Mouse (Mus musculus): ENCODE data around the gene Gstp1. TPM values are rescaled to one million over a fixed set of nuclear protein-coding genes. Genes with fewer than 3 reads are reported as not detected.

Gene Gstp1
- polyA plus RNA-seq, 1 experiment from 2014 or later, result 387 TPM

- peaks cover 2% of the 10 kb centered on the region; the same call in 1 of the 2 replicates for H3K27me3 ChIP-seq
- H3K4me3 ChIP-seq, result no peak overlapping the region
- no peak overlapping the region for H3K27ac ChIP-seq
- no peaks in the 10 kb centered on the region for H3K9me3 ChIP-seq (replicated peaks)
- peaks cover 28% of the 10 kb centered on the region for H3K4me1 ChIP-seq (replicated peaks)
- H3K9ac ChIP-seq, result no peak overlapping the region
- WGBS, result 73% methylated on average over 8 of the region's 8 CpGs
- H3K4me2 ChIP-seq, result no peak overlapping the region
- no peaks in the 10 kb centered on the region for H3K36me3 ChIP-seq
- ATAC-seq (replicated peaks; ENCODE audit: insufficient number of reproducible peaks, insufficient read depth, low FRiP score, low read depth), result no peak
Measured at GRCm38 (mm10) chr19:3998335-3998734, 39.5 kb downstream of the Gstp1 start.

GRCm38 (mm10) chr19:3997231-3997630 is 40.6 kb downstream of the Gstp1 start:
- H3K36me3 ChIP-seq, result no peaks in the 10 kb centered on the region
- no peak overlapping the region for H3K4me3 ChIP-seq
- H3K4me1 ChIP-seq (replicated peaks), result peaks cover 21% of the 10 kb centered on the region
- no peak for ATAC-seq (replicated peaks; ENCODE audit: insufficient number of reproducible peaks, insufficient read depth, low FRiP score, low read depth)
- no peak overlapping the region for H3K9ac ChIP-seq
- peaks cover 8% of the 10 kb centered on the region; the same call in 1 of the 2 replicates for H3K27me3 ChIP-seq
- no peaks in the 10 kb centered on the region for H3K9me3 ChIP-seq (replicated peaks)
- 52% methylated on average over 8 of the region's 8 CpGs for WGBS
- no peak overlapping the region for H3K27ac ChIP-seq
- no peak overlapping the region for H3K4me2 ChIP-seq

- Histone ChIP-seq H3K4me1 (replicated peaks) (peaks cover 16% of the 10 kb centered on the region), H3K36me3 (no peaks in the 10 kb centered on the region), H3K4me2 (no peak overlapping the region), H3K4me3 (no peak overlapping the region), H3K27me3 (peaks cover 10% of the 10 kb centered on the region; the same call in 1 of the 2 replicates), H3K9ac (no peak overlapping the region), H3K9me3 (replicated peaks) (no peaks in the 10 kb centered on the region), H3K27ac (no peak overlapping the region)
- 75% methylated on average over 8 of the region's 8 CpGs for WGBS
- ATAC-seq (replicated peaks; ENCODE audit: insufficient number of reproducible peaks, insufficient read depth, low FRiP score, low read depth), result no peak
Measured at GRCm38 (mm10) chr19:3996747-3997146, 41.0 kb downstream of the Gstp1 start.

DNA sequence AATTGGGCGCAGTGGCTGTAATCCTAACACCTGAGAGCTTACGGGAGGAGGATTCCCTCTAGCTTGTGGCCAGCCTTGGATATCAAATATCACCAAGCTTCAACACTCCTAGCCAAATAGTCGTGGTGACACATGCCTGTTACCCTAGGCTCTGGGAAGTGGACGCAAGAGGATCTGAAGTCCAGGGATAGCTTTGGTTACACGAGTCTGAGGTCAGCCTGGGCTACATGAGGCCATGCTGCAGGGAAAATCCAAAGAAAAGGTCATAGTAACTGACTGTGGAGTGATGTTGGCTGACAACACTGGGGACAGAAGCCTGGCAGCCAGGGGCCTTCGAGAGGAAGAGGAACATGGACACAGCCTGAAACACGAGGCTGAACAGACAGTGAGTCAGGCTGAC is 41.7 kb downstream of the Gstp1 start:
- Histone ChIP-seq H3K36me3 (no peaks in the 10 kb centered on the region), H3K9ac (no peak overlapping the region), H3K4me2 (no peak overlapping the region), H3K27ac (no peak overlapping the region), H3K9me3 (replicated peaks) (no peaks in the 10 kb centered on the region), H3K4me1 (replicated peaks) (peaks cover 10% of the 10 kb centered on the region), H3K4me3 (no peak overlapping the region), H3K27me3 (peaks cover 10% of the 10 kb centered on the region; the same call in 1 of the 2 replicates)
- no peak for ATAC-seq (replicated peaks; ENCODE audit: insufficient number of reproducible peaks, insufficient read depth, low FRiP score, low read depth)
- WGBS, result 66% methylated on average over 7 of the region's 7 CpGs

GRCm38 (mm10) chr19:3995505-3995904 is 42.3 kb downstream of the Gstp1 start:
- ATAC-seq (replicated peaks; ENCODE audit: insufficient number of reproducible peaks, insufficient read depth, low FRiP score, low read depth), result no peak
- no peak overlapping the region for H3K27ac ChIP-seq
- no peaks in the 10 kb centered on the region for H3K36me3 ChIP-seq
- H3K4me1 ChIP-seq (replicated peaks), result peaks cover 7% of the 10 kb centered on the region
- peaks cover 10% of the 10 kb centered on the region; the same call in 1 of the 2 replicates for H3K27me3 ChIP-seq
- WGBS, result 88% methylated on average over 3 of the region's 3 CpGs
- H3K9ac ChIP-seq, result no peak overlapping the region
- H3K4me3 ChIP-seq, result no peak overlapping the region
- no peaks in the 10 kb centered on the region for H3K9me3 ChIP-seq (replicated peaks)
- no peak overlapping the region for H3K4me2 ChIP-seq

GRCm38 (mm10) chr19:3994932-3995331 is 42.9 kb downstream of the Gstp1 start:
- Histone ChIP-seq H3K4me1 (replicated peaks) (peaks cover 7% of the 10 kb centered on the region), H3K27ac (no peak overlapping the region), H3K9ac (no peak overlapping the region), H3K36me3 (no peaks in the 10 kb centered on the region), H3K4me2 (no peak overlapping the region), H3K4me3 (no peak overlapping the region), H3K9me3 (replicated peaks) (no peaks in the 10 kb centered on the region), H3K27me3 (peaks cover 10% of the 10 kb centered on the region; the same call in 1 of the 2 replicates)
- ATAC-seq (replicated peaks; ENCODE audit: insufficient number of reproducible peaks, insufficient read depth, low FRiP score, low read depth), result no peak
- 71% methylated on average over 6 of the region's 6 CpGs for WGBS

GRCm38 (mm10) chr19:3992416-3992815 is 45.4 kb downstream of the Gstp1 start, which contains the start of gene Tbx10:
Gene Tbx10 (plus strand): TSS chr19:3992752.
- Histone ChIP-seq H3K4me2 (no peak within 1 kb of the TSS), H3K27ac (no peak within 1 kb of the TSS), H3K9ac (no peak within 1 kb of the TSS), H3K36me3 (no peaks in the 10 kb centered on the region), H3K4me1 (replicated peaks) (no peaks in the 10 kb centered on the region), H3K27me3 (peaks cover 10% of the 10 kb centered on the region; the same call in 1 of the 2 replicates), H3K9me3 (replicated peaks) (no peaks in the 10 kb centered on the region), H3K4me3 (no peak within 1 kb of the TSS)
- no peak for ATAC-seq (replicated peaks; ENCODE audit: insufficient number of reproducible peaks, insufficient read depth, low FRiP score, low read depth)
- 62% methylated on average over 5 of the region's 5 CpGs for WGBS

DNA sequence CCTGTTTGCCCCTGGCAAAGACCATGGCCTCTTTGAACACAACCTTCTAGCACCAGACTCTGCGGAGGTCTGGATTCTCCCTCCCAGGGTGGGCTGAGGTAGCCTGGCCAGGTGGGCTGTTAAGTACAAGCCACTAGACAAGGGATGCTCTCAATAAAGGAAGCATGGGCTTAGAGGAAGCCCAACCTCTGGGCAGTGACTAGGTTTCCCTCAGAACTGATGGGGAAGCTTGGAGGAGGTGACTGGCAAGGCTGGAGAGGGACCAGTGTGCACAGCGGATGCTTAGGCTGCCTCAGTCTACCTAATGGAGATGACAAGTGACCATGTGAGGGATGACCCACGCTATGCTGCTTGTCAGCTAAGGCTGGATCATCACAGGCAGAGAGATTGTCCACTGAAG is 45.8 kb downstream of the Gstp1 start:
- no peak overlapping the region for H3K9ac ChIP-seq
- no peak overlapping the region for H3K4me3 ChIP-seq
- no peak overlapping the region for H3K27ac ChIP-seq
- H3K9me3 ChIP-seq (replicated peaks), result no peaks in the 10 kb centered on the region
- H3K27me3 ChIP-seq, result peaks cover 10% of the 10 kb centered on the region; the same call in 1 of the 2 replicates
- no peaks in the 10 kb centered on the region for H3K36me3 ChIP-seq
- peaks cover 2% of the 10 kb centered on the region for H3K4me1 ChIP-seq (replicated peaks)
- no peak for ATAC-seq (replicated peaks; ENCODE audit: insufficient number of reproducible peaks, insufficient read depth, low FRiP score, low read depth)
- H3K4me2 ChIP-seq, result no peak overlapping the region
- 80% methylated on average over 3 of the region's 3 CpGs for WGBS

GRCm38 (mm10) chr19:3991562-3991961 is 46.2 kb downstream of the Gstp1 start:
- Histone ChIP-seq H3K27ac (no peak overlapping the region), H3K36me3 (no peaks in the 10 kb centered on the region), H3K9ac (no peak overlapping the region), H3K4me3 (no peak overlapping the region), H3K4me2 (no peak overlapping the region), H3K27me3 (peaks cover 10% of the 10 kb centered on the region; the same call in 1 of the 2 replicates), H3K9me3 (replicated peaks) (no peaks in the 10 kb centered on the region), H3K4me1 (replicated peaks) (peaks cover 6% of the 10 kb centered on the region)
- no peak for ATAC-seq (replicated peaks; ENCODE audit: insufficient number of reproducible peaks, insufficient read depth, low FRiP score, low read depth)
- WGBS, result 97% methylated on average over 3 of the region's 3 CpGs

GRCm38 (mm10) chr19:3990804-3991203 is 47.0 kb downstream of the Gstp1 start:
- Histone ChIP-seq H3K27ac (no peak overlapping the region), H3K27me3 (peaks cover 10% of the 10 kb centered on the region; the same call in 1 of the 2 replicates), H3K9me3 (replicated peaks) (no peaks in the 10 kb centered on the region), H3K36me3 (no peaks in the 10 kb centered on the region), H3K4me1 (replicated peaks) (peaks cover 14% of the 10 kb centered on the region), H3K9ac (no peak overlapping the region), H3K4me3 (no peak overlapping the region), H3K4me2 (no peak overlapping the region)
- ATAC-seq (replicated peaks; ENCODE audit: insufficient number of reproducible peaks, insufficient read depth, low FRiP score, low read depth), result no peak
- WGBS, result 47% methylated on average over 6 of the region's 6 CpGs

DNA sequence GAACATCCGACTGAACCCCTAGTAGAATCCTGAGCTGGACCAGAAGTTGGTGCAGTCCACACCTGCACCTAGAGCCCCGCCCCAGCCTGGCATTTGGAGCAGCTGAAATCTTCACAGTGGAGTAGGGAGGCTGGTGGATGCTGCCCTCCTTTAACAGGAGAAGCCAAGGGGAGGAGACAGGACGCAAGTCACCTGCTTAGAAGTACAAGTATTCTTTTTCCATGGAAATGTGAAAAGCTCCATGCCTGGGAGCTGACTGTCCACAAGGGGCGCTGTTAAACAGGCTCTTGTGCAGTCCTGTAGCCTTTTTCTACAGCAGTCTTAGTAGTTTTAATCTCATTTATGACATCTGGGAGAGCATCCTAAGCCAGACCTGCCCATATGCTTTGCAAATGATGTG is 49.0 kb downstream of the Gstp1 start:
- no peak overlapping the region for H3K27ac ChIP-seq
- no peak for ATAC-seq (replicated peaks; ENCODE audit: insufficient number of reproducible peaks, insufficient read depth, low FRiP score, low read depth)
- no peak overlapping the region for H3K9ac ChIP-seq
- H3K9me3 ChIP-seq (replicated peaks), result no peaks in the 10 kb centered on the region
- no peak overlapping the region for H3K4me3 ChIP-seq
- 87% methylated on average over 4 of the region's 4 CpGs for whole genome bisulfite sequencing
- H3K36me3 ChIP-seq, result no peaks in the 10 kb centered on the region
- H3K27me3 ChIP-seq, result peaks cover 10% of the 10 kb centered on the region; the same call in 1 of the 2 replicates
- no peak overlapping the region for H3K4me2 ChIP-seq
- H3K4me1 ChIP-seq (replicated peaks), result peaks cover 27% of the 10 kb centered on the region

DNA sequence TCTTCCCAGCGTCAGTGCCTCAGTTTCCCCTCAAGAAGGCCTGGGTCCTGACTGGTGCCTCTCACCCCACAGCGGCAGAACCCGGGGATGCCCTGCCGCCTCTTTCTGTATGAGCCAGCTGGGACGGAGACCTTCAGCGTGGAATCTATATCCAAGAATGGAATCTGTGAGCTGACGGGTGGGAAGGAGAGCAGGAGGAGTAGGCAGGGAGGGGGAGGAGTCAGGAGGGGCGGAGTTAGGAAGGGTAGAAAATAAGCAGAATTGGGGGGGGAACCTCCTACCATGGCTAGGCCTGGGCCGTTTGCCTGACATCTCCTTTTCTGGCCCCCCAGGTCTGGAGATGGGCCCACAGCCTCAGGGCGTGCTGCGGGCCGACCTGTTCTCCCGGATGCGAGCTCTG is 49.7 kb downstream of the Gstp1 start:
- H3K4me2 ChIP-seq, result no peak overlapping the region
- H3K9ac ChIP-seq, result no peak overlapping the region
- no peak overlapping the region for H3K27ac ChIP-seq
- H3K36me3 ChIP-seq, result no peaks in the 10 kb centered on the region
- no peak for ATAC-seq (replicated peaks; ENCODE audit: insufficient number of reproducible peaks, insufficient read depth, low FRiP score, low read depth)
- 86% methylated on average over 14 of the region's 14 CpGs for WGBS
- H3K4me3 ChIP-seq, result no peak overlapping the region
- no peaks in the 10 kb centered on the region for H3K9me3 ChIP-seq (replicated peaks)
- peaks cover 8% of the 10 kb centered on the region; the same call in 1 of the 2 replicates for H3K27me3 ChIP-seq
- H3K4me1 ChIP-seq (replicated peaks), result peaks cover 27% of the 10 kb centered on the region
